Mouse (Mus musculus) E14TG2a.4 (cell line): ENCODE measurements at regions not wholly inside any gene's neighbourhood (a gene's known extent, or its start where the extent isn't known, plus 50 kb on each side); places are given as distances from the start of the nearest gene placed in this dataset.

Source experiments
- CTCF ChIP-seq: conservative IDR thresholded peaks from 2 replicates; pipeline ENCODE4 v1.5.1; 2014; ENCODE audit warnings: low read length
- NANOG ChIP-seq: IDR thresholded peaks from 2 replicates; pipeline ENCODE4 v1.6.1; 2014; ENCODE audit warnings: borderline replicate concordance, low read length, mixed read lengths
- POU5F1 ChIP-seq: IDR thresholded peaks from 2 replicates; pipeline ENCODE4 v1.6.1; 2014; ENCODE audit warnings: low read length, borderline replicate concordance

- TF ChIP-seq CTCF (no peak), POU5F1 (no peak), NANOG (no peak)
Observed at GRCm38 (mm10) chr2:72588814-72589213, 112.9 kb downstream of the Cdca7 start.
